Mouse (Mus musculus) E14TG2a.4 (cell line): Measurements from ENCODE around the gene Plk3.
A peak's percentile ranks its signal among the peaks of the same experiment; 100 is the strongest.

Experiments used
- H3K27me3 ChIP-seq: 2 replicates; pipeline ENCODE4 v1.6.1; 2014; ENCODE audit warnings: low read length, control low read depth; ENCODE audit not compliant: insufficient read depth
- H3K36me3 ChIP-seq: 2 replicates; pipeline ENCODE4 v1.6.1; 2014; ENCODE audit warnings: low read length, control low read depth; ENCODE audit not compliant: insufficient read depth
- H3K4me1 ChIP-seq: replicated peaks from 2 replicates; pipeline ENCODE4 v1.6.1; 2014; ENCODE audit warnings: low read depth, low read length, control low read depth
- H3K4me3 ChIP-seq: replicated peaks from 2 replicates; pipeline ENCODE4 v1.5.1; 2014; ENCODE audit warnings: mild to moderate bottlenecking, low read length
- H3K9me3 ChIP-seq: 2 replicates; pipeline ENCODE4 v1.6.1; 2014; ENCODE audit warnings: low read length, control low read depth
- CTCF ChIP-seq: conservative IDR thresholded peaks from 2 replicates; pipeline ENCODE4 v1.5.1; 2014; ENCODE audit warnings: low read length
- NANOG ChIP-seq: IDR thresholded peaks from 2 replicates; pipeline ENCODE4 v1.6.1; 2014; ENCODE audit warnings: borderline replicate concordance, low read length, mixed read lengths
- POU5F1 ChIP-seq: IDR thresholded peaks from 2 replicates; pipeline ENCODE4 v1.6.1; 2014; ENCODE audit warnings: low read length, borderline replicate concordance

The Plk3 gene

DNA sequence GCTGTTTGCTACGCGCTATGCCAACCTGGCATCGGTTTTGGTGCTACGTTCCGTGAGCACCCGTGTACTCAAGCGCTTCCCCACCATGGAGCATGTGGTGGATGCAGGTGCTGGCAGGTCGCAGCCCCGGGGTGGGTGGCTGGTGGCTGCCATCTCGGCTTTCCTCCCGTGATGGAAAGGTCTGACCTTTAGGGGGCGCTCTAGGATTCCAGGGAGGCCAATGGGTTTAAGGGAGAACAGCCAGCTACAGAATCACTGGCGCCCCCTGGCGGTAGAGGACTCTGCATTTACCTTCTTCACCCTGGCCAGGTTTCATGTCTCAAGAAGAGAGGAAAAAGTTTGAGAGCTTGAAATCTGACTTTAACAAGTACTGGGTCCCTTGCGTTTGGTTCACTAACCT, 12.4 kb upstream of the Plk3 start:
- TF ChIP-seq CTCF (peak; percentile 98), NANOG (no peak)
- H3K9me3 ChIP-seq, result no peaks in the 10 kb centered on the region

DNA sequence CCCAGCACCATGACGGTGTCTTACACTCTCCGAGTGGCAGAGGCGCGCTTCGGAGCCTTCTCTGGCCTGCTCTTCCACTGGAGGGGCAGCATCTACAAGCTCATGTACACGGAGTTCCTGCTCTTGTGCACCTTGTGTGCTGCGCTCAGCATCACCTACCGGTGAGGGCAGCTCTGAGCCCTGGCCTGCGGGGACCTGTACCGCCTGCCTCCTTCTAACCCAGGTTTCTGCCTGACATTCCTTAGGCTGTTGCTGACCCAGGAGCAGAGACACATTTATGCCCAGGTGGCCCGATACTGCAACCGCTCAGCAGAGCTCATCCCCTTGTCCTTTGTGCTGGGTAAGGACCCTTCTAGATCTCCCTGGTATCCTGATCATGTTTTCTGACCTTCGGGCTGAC, 11.5 kb upstream of the Plk3 start:
- TF ChIP-seq CTCF (no peak), NANOG (no peak), POU5F1 (no peak)

More for the DNA sequence above, 12.4 kb upstream of the Plk3 start:
- H3K4me1 ChIP-seq, result peaks cover 81% of the 10 kb centered on the region
- H3K4me3 ChIP-seq, result peak overlapping the region; percentile 52
- no peaks in the 10 kb centered on the region for H3K27me3 ChIP-seq
- peaks cover 39% of the 10 kb centered on the region for H3K36me3 ChIP-seq

DNA sequence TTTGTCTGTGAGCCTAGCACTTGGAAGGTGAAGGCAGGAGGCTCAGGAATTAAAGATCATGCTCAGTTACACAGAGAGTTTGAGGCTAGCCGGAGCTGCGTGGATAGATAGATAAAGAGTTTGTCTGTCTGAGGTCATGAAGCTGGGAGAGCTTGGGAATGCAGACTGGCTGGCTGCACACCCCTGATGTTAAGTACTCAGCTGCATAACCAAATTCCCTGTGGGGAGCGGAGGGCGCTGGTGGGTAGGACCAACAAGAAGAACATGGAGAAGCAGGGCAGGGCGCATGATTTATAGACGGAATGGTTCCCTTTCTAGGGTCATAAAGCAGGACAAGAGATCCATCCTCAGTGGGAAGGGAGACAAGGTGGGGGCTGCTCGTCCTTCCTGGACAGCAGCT, 9.3 kb upstream of the Plk3 start:
- H3K9me3 ChIP-seq, result no peaks in the 10 kb centered on the region
- no peak overlapping the region for H3K4me3 ChIP-seq
- H3K27me3 ChIP-seq, result no peaks in the 10 kb centered on the region
- TF ChIP-seq POU5F1, result no peak
- TF ChIP-seq CTCF, result no peak
- no peak for TF ChIP-seq NANOG
- peaks cover 12% of the 10 kb centered on the region; the same call in 1 of the 2 replicates for H3K36me3 ChIP-seq
- H3K4me1 ChIP-seq, result peaks cover 73% of the 10 kb centered on the region

More for the DNA sequence above, 11.5 kb upstream of the Plk3 start:
- Histone ChIP-seq H3K4me1 (peaks cover 74% of the 10 kb centered on the region), H3K27me3 (no peaks in the 10 kb centered on the region), H3K9me3 (no peaks in the 10 kb centered on the region), H3K4me3 (peak overlapping the region; percentile 52; the same call in 1 of the 2 replicates), H3K36me3 (peaks cover 29% of the 10 kb centered on the region)

DNA sequence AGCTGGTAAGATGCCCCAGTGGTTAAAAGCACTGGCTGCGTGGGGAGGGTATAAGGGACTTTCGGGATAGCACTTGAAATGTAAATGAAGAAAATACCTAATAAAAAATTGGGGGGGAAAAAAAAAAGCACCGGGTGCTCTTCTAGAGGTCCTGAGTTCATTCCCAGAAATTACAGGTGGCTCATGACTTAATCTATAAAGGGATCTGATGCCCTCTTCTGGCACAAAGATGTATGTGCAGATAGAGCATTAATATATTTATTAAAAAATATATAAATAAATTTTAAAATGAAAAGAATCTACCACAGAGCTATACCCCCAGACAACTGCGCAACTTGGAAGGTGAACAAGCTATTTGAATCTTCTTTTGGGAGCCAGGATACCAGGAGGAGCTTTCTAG, 6.8 kb upstream of the Plk3 start:
- H3K27me3 ChIP-seq, result no peaks in the 10 kb centered on the region
- no peaks in the 10 kb centered on the region for H3K9me3 ChIP-seq

DNA sequence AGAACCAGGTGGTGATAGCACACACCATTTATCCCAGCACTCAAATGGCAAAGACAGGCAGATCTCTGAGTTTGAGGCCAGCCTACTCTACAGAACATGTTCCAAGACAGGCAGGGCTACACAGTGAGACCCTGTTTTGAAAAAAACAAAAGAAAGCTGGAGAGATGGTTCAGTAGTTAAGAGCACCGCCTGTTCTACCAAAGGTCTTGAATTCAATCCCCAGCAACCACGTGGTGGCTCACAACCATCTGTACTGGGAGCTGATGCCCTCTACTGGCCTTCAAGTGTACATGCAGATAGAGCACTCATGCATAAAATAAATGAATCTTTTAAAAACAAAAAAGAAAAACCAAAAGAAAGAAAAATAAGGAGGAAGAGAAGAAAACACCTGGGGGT, 5.5 kb upstream of the Plk3 start:
- no peaks in the 10 kb centered on the region for H3K27me3 ChIP-seq
- TF ChIP-seq CTCF (peak; percentile 88), NANOG (no peak), POU5F1 (no peak)
- H3K36me3 ChIP-seq, result no peaks in the 10 kb centered on the region
- no peaks in the 10 kb centered on the region for H3K9me3 ChIP-seq
- peaks cover 75% of the 10 kb centered on the region for H3K4me1 ChIP-seq
- peak overlapping the region; percentile 50; the same call in 1 of the 2 replicates for H3K4me3 ChIP-seq

More for the DNA sequence above, 6.8 kb upstream of the Plk3 start:
- TF ChIP-seq CTCF, result peak; percentile 15; the same call in 1 of the 2 replicates
- TF ChIP-seq NANOG, result no peak
- no peaks in the 10 kb centered on the region for H3K36me3 ChIP-seq
- peaks cover 72% of the 10 kb centered on the region for H3K4me1 ChIP-seq
- no peak overlapping the region for H3K4me3 ChIP-seq

DNA sequence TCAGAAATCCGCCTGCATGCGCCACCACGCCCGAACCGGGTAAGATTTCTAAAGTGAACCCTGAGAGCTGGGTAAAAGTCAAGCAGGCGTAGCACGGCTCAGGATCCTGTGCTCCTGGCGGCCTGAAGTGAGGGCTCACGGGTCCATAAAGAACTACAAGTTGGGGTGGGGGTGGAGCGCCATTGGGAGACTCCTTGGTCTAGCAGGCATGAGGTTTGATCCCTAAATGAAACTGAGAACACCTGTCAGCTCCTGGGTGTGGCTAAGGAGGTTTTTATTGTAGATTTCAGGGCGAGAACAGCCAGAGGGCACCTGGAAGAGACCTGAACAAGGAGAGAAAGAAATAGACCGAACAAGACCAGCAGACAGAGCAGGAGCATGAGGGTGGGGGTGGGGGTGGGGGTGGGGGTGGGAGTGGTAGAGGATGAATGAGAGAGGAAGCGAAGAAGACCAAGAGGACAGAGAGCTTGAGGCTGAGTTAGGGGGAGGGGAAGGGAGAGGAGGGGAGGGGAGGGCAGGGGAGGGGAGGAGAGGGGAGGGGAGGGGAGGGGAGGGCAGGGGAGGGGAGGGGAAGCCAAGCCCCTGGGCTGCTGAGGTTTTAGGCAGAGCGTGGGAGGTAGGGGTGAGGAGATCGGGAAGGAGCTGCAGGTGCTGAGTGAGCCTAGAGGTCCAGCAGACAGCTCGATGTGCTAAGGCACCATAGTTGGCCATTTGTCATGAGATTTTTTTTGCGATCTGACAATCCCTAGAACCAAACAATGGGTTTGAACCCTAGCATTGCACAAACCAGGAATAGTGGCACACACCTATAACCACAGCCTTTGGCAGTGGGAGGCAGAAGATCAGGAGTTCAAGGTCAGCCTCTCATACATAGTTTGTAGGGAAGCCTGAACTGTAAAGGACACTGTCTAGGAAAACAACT, 4.8 kb upstream of the Plk3 start:
- TF ChIP-seq NANOG (no peak), POU5F1 (no peak), CTCF (no peak)
- Histone ChIP-seq H3K4me3 (peak overlapping the region; percentile 50; the same call in 1 of the 2 replicates), H3K9me3 (no peaks in the 10 kb centered on the region), H3K36me3 (no peaks in the 10 kb centered on the region), H3K4me1 (peaks cover 74% of the 10 kb centered on the region), H3K27me3 (no peaks in the 10 kb centered on the region)

DNA sequence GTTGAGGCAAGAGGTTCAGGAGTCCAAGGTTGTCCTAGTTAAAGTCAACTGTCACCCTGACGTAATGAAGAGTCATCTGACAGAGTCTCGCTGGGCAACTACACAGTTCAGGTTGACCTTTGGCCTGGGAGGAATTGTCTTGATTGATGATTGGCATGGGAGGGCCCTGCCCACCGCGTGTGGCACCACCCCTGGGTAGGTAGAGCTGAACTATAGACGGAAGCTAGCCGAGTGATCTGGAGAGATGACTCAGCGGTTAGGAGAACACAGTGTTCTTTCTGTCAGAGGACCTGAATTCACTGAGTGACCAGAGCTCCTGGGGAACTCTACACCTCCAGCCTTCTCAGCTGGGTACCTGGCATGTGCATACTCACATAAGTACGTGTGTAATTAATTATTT, 2.3 kb upstream of the Plk3 start:
- no peaks in the 10 kb centered on the region for H3K9me3 ChIP-seq
- peak overlapping the region; percentile 39 for H3K4me3 ChIP-seq
- peaks cover 81% of the 10 kb centered on the region for H3K4me1 ChIP-seq
- H3K27me3 ChIP-seq, result peaks cover 11% of the 10 kb centered on the region
- no peak for TF ChIP-seq CTCF
- H3K36me3 ChIP-seq, result peaks cover 14% of the 10 kb centered on the region

DNA sequence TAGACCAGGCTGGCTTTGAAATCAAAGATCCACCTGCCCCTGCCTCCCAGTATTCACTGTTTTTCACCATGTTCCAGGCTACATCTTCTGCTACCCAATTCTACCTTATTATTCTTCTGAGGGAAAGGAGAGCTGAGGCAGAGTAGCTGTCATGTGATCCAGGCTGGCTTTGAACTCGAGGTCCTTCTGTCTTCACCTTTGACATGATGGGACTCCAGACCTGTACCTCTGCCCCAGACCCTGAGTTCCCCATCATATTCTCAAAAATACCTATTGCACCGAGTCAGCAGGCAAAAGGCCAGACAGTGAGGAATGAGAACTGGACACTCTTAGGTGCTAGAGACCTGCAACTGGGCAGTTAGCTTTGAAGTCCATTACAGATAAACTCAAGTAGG, 835 bp upstream of the Plk3 start:
- peaks cover 28% of the 10 kb centered on the region for H3K36me3 ChIP-seq
- peak overlapping the region; percentile 91 for H3K4me3 ChIP-seq
- no peak for TF ChIP-seq CTCF
- TF ChIP-seq POU5F1, result no peak
- TF ChIP-seq NANOG, result no peak
- no peaks in the 10 kb centered on the region for H3K9me3 ChIP-seq
- peaks cover 11% of the 10 kb centered on the region for H3K27me3 ChIP-seq
- H3K4me1 ChIP-seq, result peaks cover 87% of the 10 kb centered on the region

DNA sequence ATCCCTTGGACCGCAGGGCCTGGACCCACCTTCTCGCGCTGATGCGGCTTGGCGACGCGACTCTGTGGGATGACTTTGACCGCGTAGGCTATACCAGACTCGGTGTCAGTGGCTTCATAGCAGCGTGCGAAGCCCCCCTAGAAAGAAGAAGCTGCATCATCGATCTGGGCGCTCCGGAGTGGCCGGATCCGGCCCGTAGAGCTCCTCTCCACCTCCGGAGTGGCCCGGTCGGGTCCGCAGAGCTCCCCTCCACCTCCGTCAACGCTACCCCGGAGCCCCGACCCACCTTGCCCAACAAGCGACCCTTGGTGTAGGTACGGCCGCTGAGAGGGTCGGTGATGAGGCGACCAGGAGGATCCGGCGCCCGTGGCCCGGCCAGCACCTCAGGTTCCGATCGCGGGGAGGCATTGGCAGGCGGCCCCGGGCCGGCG, 382 bp downstream of the Plk3 start:
- Histone ChIP-seq H3K9me3 (no peaks in the 10 kb centered on the region), H3K36me3 (peaks cover 40% of the 10 kb centered on the region), H3K4me1 (peaks cover 91% of the 10 kb centered on the region), H3K4me3 (peak overlapping the region; percentile 91), H3K27me3 (peaks cover 11% of the 10 kb centered on the region)
- TF ChIP-seq NANOG, result no peak
- no peak for TF ChIP-seq CTCF
- TF ChIP-seq POU5F1, result no peak
